Mouse (Mus musculus): ENCODE measurements at regions not wholly inside any gene's neighbourhood (a gene's known extent, or its start where the extent isn't known, plus 50 kb on each side); places are given as distances from the start of the nearest gene placed in this dataset.

DNA sequence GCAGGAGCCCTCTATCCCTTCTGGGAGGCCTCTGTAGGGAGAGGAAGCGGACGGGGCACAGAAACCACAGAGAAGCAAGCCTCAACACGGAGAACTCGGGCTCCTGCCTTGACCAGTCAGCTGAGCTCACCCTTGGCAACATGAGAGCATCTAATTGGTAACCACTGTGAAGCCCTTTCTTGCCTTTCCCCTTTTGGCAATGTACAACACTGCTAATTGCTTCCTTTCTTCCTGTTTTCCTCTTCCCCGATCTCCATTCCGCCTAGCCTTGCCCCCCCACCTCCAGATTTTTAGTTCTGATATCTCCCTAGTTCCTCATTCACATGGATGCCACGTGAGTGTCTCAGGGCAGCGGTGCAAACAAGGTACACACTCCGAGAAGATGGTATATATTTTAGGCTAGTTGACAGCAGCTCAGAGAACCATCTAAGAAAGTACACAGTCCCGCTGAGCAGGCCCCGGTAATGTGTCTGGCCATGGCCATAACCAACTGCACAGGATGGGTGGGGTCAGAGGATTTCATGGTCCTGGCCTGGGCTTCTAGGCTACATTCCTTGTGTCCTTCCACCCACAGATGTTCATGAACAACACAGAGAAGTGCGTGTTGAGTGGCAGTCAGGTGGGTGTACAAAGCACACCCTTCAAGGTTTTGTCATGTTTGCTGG is 103.4 kb downstream of the Cxcl12 start:
- ATAC-seq (ENCODE audit: low read depth): no peak; the same call in 1 of the 2 replicates
- no peak overlapping the region for H3K27ac ChIP-seq (replicated peaks; ENCODE audit: low read depth, low read length)

DNA sequence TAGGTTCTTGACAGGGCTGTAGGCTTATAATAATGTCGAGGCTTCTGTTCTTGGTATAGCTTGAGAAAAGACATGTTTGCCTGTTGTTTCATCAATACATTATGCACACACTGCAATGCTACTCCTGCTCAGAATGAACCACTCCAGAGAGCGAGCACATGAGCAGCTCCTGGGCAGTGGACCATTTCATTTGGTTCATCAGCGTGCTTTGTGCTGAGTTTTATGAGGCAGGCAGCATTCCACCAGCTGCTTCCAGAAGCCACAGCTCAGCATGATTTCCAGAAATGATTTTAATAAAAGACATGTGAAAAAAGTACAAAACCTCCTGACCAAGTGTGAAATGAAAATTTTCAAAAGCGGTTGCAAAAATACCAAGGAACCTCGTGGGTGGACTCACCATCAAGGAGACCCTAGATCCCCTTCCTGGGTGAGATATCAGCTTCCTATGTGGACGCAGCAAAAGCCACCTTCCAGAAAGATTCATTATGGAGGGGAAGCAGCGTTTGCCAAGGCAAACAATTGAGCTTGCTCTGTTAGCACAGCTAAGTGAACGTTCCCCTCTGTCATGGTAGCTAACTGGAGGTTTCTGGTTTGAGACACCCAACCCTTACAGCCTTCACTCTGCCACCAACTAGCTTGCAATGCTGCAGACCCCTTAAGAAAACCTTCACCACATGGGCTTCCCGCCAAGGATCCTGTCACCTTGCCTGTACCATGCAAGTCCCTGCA is 104.1 kb downstream of the Cxcl12 start:
- H3K4me3 ChIP-seq (ENCODE audit: low read depth, low read length): no peak overlapping the region
- peaks cover 16% of the 10 kb centered on the region for H3K4me1 ChIP-seq (ENCODE audit: control insufficient read depth, insufficient read depth, low read length)
- H3K36me3 ChIP-seq (ENCODE audit: control insufficient read depth, insufficient read depth, low read length): no peaks in the 10 kb centered on the region
- peak; percentile 54 for DNase-seq (ENCODE audit: low spot score)
- H3K4me2 ChIP-seq (ENCODE audit: low read depth, low read length): no peak overlapping the region
- H3K9me3 ChIP-seq (ENCODE audit: control insufficient read depth, low read length): no peaks in the 10 kb centered on the region
- ATAC-seq (ENCODE audit: low read depth): no peak
- H3K9ac ChIP-seq (ENCODE audit: low read depth, low read length): no peak overlapping the region
- 54% methylated on average over 9 of the region's 9 CpGs for WGBS
- H3K27ac ChIP-seq (replicated peaks; ENCODE audit: low read depth, low read length): no peak overlapping the region
- no peaks in the 10 kb centered on the region for H3K27me3 ChIP-seq (replicated peaks; ENCODE audit: control insufficient read depth, insufficient read depth, low read length)

More for the DNA sequence above, 103.4 kb downstream of the Cxcl12 start:
- no peak overlapping the region for H3K4me3 ChIP-seq (ENCODE audit: low read depth, low read length)
- 57% methylated on average over 12 of the region's 12 CpGs for WGBS
- no peaks in the 10 kb centered on the region for H3K9me3 ChIP-seq (ENCODE audit: control insufficient read depth, low read length)
- H3K27me3 ChIP-seq (replicated peaks; ENCODE audit: control insufficient read depth, insufficient read depth, low read length): no peaks in the 10 kb centered on the region
- no peak overlapping the region for H3K4me2 ChIP-seq (ENCODE audit: low read depth, low read length)
- H3K9ac ChIP-seq (ENCODE audit: low read depth, low read length): no peak overlapping the region
- H3K36me3 ChIP-seq (ENCODE audit: control insufficient read depth, insufficient read depth, low read length): no peaks in the 10 kb centered on the region
- peak; percentile 60 for DNase-seq (ENCODE audit: low spot score)
- H3K4me1 ChIP-seq (ENCODE audit: control insufficient read depth, insufficient read depth, low read length): peaks cover 16% of the 10 kb centered on the region

DNA sequence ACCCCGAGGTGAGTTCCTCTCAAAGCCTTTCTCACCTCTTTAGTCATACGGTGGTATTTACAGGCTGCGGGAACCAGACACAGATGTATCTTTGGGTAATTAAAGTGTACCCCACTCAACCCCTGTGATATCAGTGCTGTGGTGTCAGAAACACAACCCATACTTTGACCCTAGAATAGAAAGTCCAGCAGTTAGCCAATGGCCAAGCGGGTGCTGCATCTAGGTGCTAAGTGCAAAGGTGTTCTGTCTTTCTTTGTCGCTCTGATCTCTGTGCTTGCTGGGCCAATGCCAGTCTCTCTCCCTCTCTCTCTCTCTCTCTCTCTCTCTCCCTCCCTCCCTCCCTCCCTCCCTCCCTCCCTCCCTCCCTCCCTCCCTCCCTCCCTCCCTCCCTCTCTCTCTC is 107.6 kb downstream of the Cxcl12 start:
- H3K4me2 ChIP-seq (ENCODE audit: low read depth, low read length): no peak overlapping the region
- no peak overlapping the region for H3K9ac ChIP-seq (ENCODE audit: low read depth, low read length)
- no peaks in the 10 kb centered on the region for H3K27me3 ChIP-seq (replicated peaks; ENCODE audit: control insufficient read depth, insufficient read depth, low read length)
- no peak for ATAC-seq (ENCODE audit: low read depth)
- H3K4me3 ChIP-seq (ENCODE audit: low read depth, low read length): no peak overlapping the region
- H3K27ac ChIP-seq (replicated peaks; ENCODE audit: low read depth, low read length): no peak overlapping the region
- DNase-seq (ENCODE audit: low spot score): no peak
- peaks cover 15% of the 10 kb centered on the region for H3K4me1 ChIP-seq (ENCODE audit: control insufficient read depth, insufficient read depth, low read length)
- no peaks in the 10 kb centered on the region for H3K36me3 ChIP-seq (ENCODE audit: control insufficient read depth, insufficient read depth, low read length)
- no peaks in the 10 kb centered on the region for H3K9me3 ChIP-seq (ENCODE audit: control insufficient read depth, low read length)
- WGBS: 88% methylated on average over 5 of the region's 5 CpGs

DNA sequence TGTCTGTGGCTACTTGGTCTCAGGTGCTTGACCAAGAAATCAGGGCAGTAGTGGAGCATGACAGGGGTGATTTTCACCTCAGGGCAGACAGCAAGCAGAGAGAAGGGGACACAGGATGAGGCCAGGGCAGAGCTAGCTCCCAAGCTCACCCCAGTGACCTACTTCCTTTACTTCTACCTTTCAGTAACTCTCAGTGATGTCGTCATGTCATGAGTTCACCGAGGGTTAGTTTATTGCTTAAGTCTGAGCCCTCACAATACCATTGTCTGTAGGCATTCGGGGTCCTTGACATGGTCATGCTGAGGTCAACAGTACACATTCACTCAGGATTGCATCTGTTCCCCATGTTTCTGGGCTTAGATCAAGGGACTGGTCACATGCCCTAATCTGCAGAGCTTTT is 108.5 kb downstream of the Cxcl12 start:
- DNase-seq (ENCODE audit: low spot score) (no peak), ATAC-seq (ENCODE audit: low read depth) (no peak)
- 63% methylated on average over 3 of the region's 3 CpGs for WGBS
- Histone ChIP-seq H3K9me3 (ENCODE audit: control insufficient read depth, low read length) (no peaks in the 10 kb centered on the region), H3K4me2 (ENCODE audit: low read depth, low read length) (no peak overlapping the region), H3K27ac (replicated peaks; ENCODE audit: low read depth, low read length) (no peak overlapping the region), H3K27me3 (replicated peaks; ENCODE audit: control insufficient read depth, insufficient read depth, low read length) (no peaks in the 10 kb centered on the region), H3K4me1 (ENCODE audit: control insufficient read depth, insufficient read depth, low read length) (peaks cover 6% of the 10 kb centered on the region), H3K4me3 (ENCODE audit: low read depth, low read length) (no peak overlapping the region), H3K9ac (ENCODE audit: low read depth, low read length) (no peak overlapping the region), H3K36me3 (ENCODE audit: control insufficient read depth, insufficient read depth, low read length) (no peaks in the 10 kb centered on the region)

DNA sequence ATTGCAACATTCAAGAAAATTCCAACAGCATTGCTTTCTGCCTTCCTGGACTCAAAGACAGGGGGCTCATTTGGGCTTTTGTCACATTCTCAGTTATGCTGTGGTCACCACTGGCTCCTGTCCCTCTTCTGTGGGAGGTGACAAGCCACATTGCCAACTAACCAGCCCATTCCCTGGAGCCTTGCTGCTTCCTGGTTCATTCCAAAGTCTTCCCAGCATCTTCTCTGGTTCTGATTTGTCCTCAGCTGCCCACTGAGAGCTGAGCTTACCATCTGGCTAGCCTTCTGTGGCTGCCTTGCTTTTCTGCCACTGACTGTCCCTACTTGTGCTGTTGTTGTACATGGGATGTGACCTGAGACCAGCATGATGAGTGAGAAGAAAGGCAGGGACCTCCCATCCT is 111.0 kb downstream of the Cxcl12 start:
- no peak overlapping the region for H3K4me2 ChIP-seq (ENCODE audit: low read depth, low read length)
- ATAC-seq (ENCODE audit: low read depth) (no peak), DNase-seq (ENCODE audit: low spot score) (no peak)
- no peaks in the 10 kb centered on the region for H3K9me3 ChIP-seq (ENCODE audit: control insufficient read depth, low read length)
- no peak overlapping the region for H3K9ac ChIP-seq (ENCODE audit: low read depth, low read length)
- no peaks in the 10 kb centered on the region for H3K27me3 ChIP-seq (replicated peaks; ENCODE audit: control insufficient read depth, insufficient read depth, low read length)
- H3K4me1 ChIP-seq (ENCODE audit: control insufficient read depth, insufficient read depth, low read length): no peaks in the 10 kb centered on the region; the same call in 1 of the 2 replicates
- H3K4me3 ChIP-seq (ENCODE audit: low read depth, low read length): no peak overlapping the region
- H3K36me3 ChIP-seq (ENCODE audit: control insufficient read depth, insufficient read depth, low read length): no peaks in the 10 kb centered on the region
- no peak overlapping the region for H3K27ac ChIP-seq (replicated peaks; ENCODE audit: low read depth, low read length)

DNA sequence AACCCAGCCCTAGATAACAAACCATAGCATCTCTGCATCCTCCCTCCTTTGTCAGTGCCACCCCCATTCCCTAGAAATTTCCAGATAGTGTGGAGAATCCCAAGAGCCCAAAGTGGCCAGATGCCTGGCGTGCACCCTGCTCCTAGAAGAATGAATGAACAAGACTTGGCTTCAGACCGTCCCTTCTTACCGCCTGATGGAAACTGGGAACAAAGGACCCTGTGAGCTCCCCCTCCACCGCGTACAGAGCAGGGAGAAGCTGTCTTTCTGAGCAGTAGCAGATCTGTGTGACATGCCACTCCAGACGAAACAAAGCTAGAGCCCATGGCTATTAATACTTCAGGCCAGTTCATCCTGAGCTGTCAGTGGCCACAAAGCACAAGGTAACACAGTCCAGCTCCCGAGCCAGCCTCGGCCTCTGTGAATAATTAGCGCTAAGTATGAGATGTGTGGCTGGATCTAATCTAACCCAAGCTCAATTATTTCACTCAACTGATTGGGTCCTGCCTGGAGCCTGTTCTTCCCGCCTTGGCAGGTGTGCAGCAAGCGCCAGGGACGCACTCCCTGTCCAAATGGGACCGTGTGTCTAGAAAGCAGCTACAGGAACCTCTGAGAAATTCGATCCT is 111.6 kb downstream of the Cxcl12 start:
- Histone ChIP-seq H3K9ac (ENCODE audit: low read depth, low read length) (no peak overlapping the region), H3K4me1 (ENCODE audit: control insufficient read depth, insufficient read depth, low read length) (no peaks in the 10 kb centered on the region; the same call in 1 of the 2 replicates), H3K4me3 (ENCODE audit: low read depth, low read length) (no peak overlapping the region), H3K36me3 (ENCODE audit: control insufficient read depth, insufficient read depth, low read length) (no peaks in the 10 kb centered on the region), H3K9me3 (ENCODE audit: control insufficient read depth, low read length) (no peaks in the 10 kb centered on the region), H3K27me3 (replicated peaks; ENCODE audit: control insufficient read depth, insufficient read depth, low read length) (no peaks in the 10 kb centered on the region), H3K4me2 (ENCODE audit: low read depth, low read length) (no peak overlapping the region), H3K27ac (replicated peaks; ENCODE audit: low read depth, low read length) (no peak overlapping the region)
- 27% methylated on average over 13 of the region's 14 CpGs for WGBS
- ATAC-seq (ENCODE audit: low read depth) (peak; percentile 37; the same call in 1 of the 2 replicates), DNase-seq (ENCODE audit: low spot score) (no peak)

DNA sequence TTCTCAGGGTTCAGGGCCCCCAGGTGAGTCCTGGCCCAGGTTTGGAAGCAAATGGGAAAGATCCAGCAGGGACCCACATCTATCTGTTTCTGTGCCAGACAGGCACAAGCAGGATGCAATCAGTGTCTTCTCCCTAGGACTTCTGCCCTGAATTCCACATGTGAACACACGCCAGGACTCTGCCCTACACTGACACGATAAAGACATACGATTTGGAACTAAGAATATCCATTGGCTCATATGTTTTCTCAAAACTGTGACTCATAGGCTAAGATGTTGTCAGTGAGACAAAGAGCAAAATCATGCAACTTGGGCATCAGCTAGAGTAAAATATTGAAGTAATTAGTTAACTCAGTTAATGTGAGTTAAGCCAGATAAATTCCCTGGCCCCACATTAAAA is 112.6 kb downstream of the Cxcl12 start:
- WGBS: 86% methylated on average over 3 of the region's 3 CpGs
- ATAC-seq (ENCODE audit: low read depth): no peak
- DNase-seq (ENCODE audit: low spot score): no peak
- Histone ChIP-seq H3K4me1 (ENCODE audit: control insufficient read depth, insufficient read depth, low read length) (no peaks in the 10 kb centered on the region), H3K4me2 (ENCODE audit: low read depth, low read length) (no peak overlapping the region), H3K9ac (ENCODE audit: low read depth, low read length) (no peak overlapping the region), H3K36me3 (ENCODE audit: control insufficient read depth, insufficient read depth, low read length) (no peaks in the 10 kb centered on the region), H3K27ac (replicated peaks; ENCODE audit: low read depth, low read length) (no peak overlapping the region), H3K4me3 (ENCODE audit: low read depth, low read length) (no peak overlapping the region), H3K27me3 (replicated peaks; ENCODE audit: control insufficient read depth, insufficient read depth, low read length) (no peaks in the 10 kb centered on the region), H3K9me3 (ENCODE audit: control insufficient read depth, low read length) (no peaks in the 10 kb centered on the region)

DNA sequence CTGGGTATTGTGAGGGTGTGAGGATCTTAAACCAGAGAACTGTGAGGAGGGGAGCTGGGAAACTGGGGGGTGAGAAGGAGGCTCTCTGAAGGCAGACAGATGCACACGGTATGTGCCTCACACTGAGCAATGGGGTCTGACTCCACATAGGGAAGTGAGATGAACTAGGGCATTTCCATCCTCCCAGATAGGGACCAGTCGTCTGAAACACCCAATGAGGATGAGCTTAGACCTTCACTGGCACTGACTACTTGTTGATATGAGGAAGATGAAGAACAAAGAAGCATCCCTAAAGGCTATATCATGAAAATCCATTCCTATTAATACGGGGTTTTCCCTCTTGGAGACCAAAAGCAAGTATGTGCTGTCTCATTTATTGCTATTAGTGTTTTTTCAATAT is 115.3 kb downstream of the Cxcl12 start:
- DNase-seq (ENCODE audit: low spot score) (no peak), ATAC-seq (ENCODE audit: low read depth) (no peak)
- no peak overlapping the region for H3K4me3 ChIP-seq (ENCODE audit: low read depth, low read length)
- H3K4me2 ChIP-seq (ENCODE audit: low read depth, low read length): no peak overlapping the region
- H3K27me3 ChIP-seq (replicated peaks; ENCODE audit: control insufficient read depth, insufficient read depth, low read length): no peaks in the 10 kb centered on the region
- no peaks in the 10 kb centered on the region for H3K4me1 ChIP-seq (ENCODE audit: control insufficient read depth, insufficient read depth, low read length)
- H3K9me3 ChIP-seq (ENCODE audit: control insufficient read depth, low read length): no peaks in the 10 kb centered on the region
- no peak overlapping the region for H3K27ac ChIP-seq (replicated peaks; ENCODE audit: low read depth, low read length)
- 77% methylated on average over 3 of the region's 3 CpGs for WGBS
- H3K36me3 ChIP-seq (ENCODE audit: control insufficient read depth, insufficient read depth, low read length): no peaks in the 10 kb centered on the region
- no peak overlapping the region for H3K9ac ChIP-seq (ENCODE audit: low read depth, low read length)
